Mouse (Mus musculus): Measurements from ENCODE around the gene Defb19. TPM values are rescaled to one million over a fixed set of nuclear protein-coding genes. Genes with fewer than 3 reads are reported as not detected.

Gene Defb19
- polyA plus RNA-seq, 1 experiment: not detected

DNA sequence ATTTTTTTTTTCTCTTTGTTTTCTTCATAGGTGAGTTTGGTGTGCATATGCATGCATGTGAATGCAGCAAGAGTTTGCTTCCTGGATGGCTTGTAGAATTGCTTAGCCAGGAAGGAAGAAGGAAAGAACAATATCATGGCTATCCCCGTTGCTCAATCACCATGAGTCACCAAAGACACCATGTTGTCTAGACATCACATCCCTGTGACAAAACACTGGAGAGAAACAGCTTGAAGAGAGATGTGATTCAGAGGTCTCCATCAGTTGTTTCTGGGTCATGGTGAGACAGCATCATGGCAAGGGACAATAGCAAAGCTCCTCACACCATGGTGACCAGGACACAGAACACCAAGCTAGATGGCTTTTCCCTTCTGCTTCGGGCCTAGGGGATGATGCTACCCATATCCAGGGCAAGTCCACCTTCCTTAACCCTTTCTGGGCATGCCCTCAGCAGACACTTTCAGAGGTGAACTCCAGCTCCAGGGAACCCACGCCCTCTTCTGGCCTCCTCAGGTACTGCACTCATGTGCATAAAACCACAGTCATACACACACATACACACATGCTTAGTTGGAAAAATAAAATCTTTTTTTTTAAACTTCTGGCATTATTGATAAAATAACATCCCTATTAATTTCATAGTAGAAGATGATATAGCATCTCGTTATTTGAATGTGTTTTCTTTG is 21.3 kb upstream of the Defb19 start:
- Histone ChIP-seq H3K36me3 (ENCODE audit: control insufficient read depth, insufficient read depth) (no peaks in the 10 kb centered on the region), H3K79me2 (ENCODE audit: control insufficient read depth, insufficient read depth) (no peaks in the 10 kb centered on the region), H3K79me3 (ENCODE audit: low read depth) (no peaks in the 10 kb centered on the region), H3K27me3 (ENCODE audit: control insufficient read depth, insufficient read depth, insufficient read length) (no peaks in the 10 kb centered on the region), H3ac (ENCODE audit: control insufficient read depth, insufficient read length, low read depth) (no peak overlapping the region), H3K4me3 (ENCODE audit: insufficient read depth, poor library complexity, severe bottlenecking) (no peak overlapping the region)
- TF ChIP-seq CTCF (IDR thresholded peaks at IDR 0.05; ENCODE audit: control insufficient read depth, insufficient read depth, insufficient read length): no peak
- TF ChIP-seq CEBPB (IDR thresholded peaks at IDR 0.05; ENCODE audit: low read depth): peak; percentile 84

DNA sequence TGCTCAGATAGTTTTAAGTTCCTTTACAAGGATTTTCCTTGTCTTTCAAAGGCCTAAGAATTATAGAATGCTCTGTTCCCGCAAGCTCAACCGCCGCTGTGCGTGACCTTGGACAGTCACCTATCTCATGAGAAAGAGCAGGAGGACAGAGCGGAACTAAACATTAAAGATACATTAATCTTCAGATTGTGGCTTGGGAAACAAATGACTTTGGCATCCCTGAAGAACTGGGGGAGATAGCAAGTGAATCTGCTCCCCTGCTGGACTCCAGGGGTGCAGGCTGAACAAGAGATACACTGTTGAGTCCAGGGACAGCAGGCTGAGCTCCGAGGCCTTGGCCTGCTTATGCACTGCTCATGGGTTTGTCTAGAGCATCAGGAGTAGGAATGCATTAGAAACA is 20.0 kb upstream of the Defb19 start:
- Histone ChIP-seq H3K27me3 (ENCODE audit: control insufficient read depth, insufficient read depth, insufficient read length) (no peaks in the 10 kb centered on the region), H3K79me3 (ENCODE audit: low read depth) (no peaks in the 10 kb centered on the region), H3K36me3 (ENCODE audit: control insufficient read depth, insufficient read depth) (no peaks in the 10 kb centered on the region), H3K4me3 (ENCODE audit: insufficient read depth, poor library complexity, severe bottlenecking) (no peak overlapping the region), H3K79me2 (ENCODE audit: control insufficient read depth, insufficient read depth) (no peaks in the 10 kb centered on the region), H3ac (ENCODE audit: control insufficient read depth, insufficient read length, low read depth) (no peak overlapping the region)
- no peak for TF ChIP-seq CTCF (IDR thresholded peaks at IDR 0.05; ENCODE audit: control insufficient read depth, insufficient read depth, insufficient read length)
- no peak for TF ChIP-seq MYOG (IDR thresholded peaks at IDR 0.05; ENCODE audit: control insufficient read depth, extremely low read depth, insufficient read length)
- TF ChIP-seq MYOD1 (IDR thresholded peaks at IDR 0.05; ENCODE audit: control insufficient read depth, insufficient read length, low read depth): no peak
- TF ChIP-seq FOSL1 (IDR thresholded peaks at IDR 0.05; ENCODE audit: insufficient read depth, low read length, poor library complexity, severe bottlenecking): no peak
- TF ChIP-seq MAX (IDR thresholded peaks at IDR 0.05): no peak
- no peak for TF ChIP-seq CEBPB (IDR thresholded peaks at IDR 0.05; ENCODE audit: low read depth)
- no peak for TF ChIP-seq USF1 (IDR thresholded peaks at IDR 0.05; ENCODE audit: low read depth)

DNA sequence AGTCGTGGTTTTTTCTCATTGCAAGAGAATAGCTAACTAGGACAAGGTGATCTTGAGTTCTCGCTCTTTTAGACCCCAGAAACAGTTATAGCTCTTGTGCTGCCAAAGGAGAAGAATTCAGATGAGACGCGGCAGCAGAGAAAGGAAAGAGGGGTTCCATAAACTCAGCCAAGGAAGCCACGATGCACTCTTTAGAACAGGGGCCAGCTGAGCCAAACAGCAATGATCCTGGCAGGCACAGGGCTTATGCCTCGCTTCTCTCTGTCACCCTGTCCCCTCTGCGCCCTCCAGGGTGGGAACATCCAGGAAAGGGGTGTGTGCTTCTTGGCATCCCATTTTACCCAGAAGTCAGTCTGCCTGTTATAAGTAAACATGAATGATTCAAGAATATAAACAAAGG is 19.2 kb upstream of the Defb19 start, which contains the start of gene Defb45:
TSS of gene Defb45 (minus strand) at position 101 of the 400 bp plus-strand sequence.
- no peaks in the 10 kb centered on the region for H3K36me3 ChIP-seq (ENCODE audit: control insufficient read depth, insufficient read depth)
- no peak within 1 kb of the TSS for H3K4me3 ChIP-seq (ENCODE audit: insufficient read depth, poor library complexity, severe bottlenecking)
- TF ChIP-seq CEBPB (IDR thresholded peaks at IDR 0.05; ENCODE audit: low read depth) (no peak), MAX (IDR thresholded peaks at IDR 0.05) (no peak), MYOD1 (IDR thresholded peaks at IDR 0.05; ENCODE audit: control insufficient read depth, insufficient read length, low read depth) (no peak), FOSL1 (IDR thresholded peaks at IDR 0.05; ENCODE audit: insufficient read depth, low read length, poor library complexity, severe bottlenecking) (no peak), USF1 (IDR thresholded peaks at IDR 0.05; ENCODE audit: low read depth) (no peak), MYOG (IDR thresholded peaks at IDR 0.05; ENCODE audit: control insufficient read depth, extremely low read depth, insufficient read length) (no peak), CTCF (IDR thresholded peaks at IDR 0.05; ENCODE audit: control insufficient read depth, insufficient read depth, insufficient read length) (no peak)
- H3K79me2 ChIP-seq (ENCODE audit: control insufficient read depth, insufficient read depth): no peaks in the 10 kb centered on the region
- no peaks in the 10 kb centered on the region for H3K27me3 ChIP-seq (ENCODE audit: control insufficient read depth, insufficient read depth, insufficient read length)
- H3ac ChIP-seq (ENCODE audit: control insufficient read depth, insufficient read length, low read depth): no peak within 1 kb of the TSS
- H3K79me3 ChIP-seq (ENCODE audit: low read depth): no peaks in the 10 kb centered on the region

DNA sequence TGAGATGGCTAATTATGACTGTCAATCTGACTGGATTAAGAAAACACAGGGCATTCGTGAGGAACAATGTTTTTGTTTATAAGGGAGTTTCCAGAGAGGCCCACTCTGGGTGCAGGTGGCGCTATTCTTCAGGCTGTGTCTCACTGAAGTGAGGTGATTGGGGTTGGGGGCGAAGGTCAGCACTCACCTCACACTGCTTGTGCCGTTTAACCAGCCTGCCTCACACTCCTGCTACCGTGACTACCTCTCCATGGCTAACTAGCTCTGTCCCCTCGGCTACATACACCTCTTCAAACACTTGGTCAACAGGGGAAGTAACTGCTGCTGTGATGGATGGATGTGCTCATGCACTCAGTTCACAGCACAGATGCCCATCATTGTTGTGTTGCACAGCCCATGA is 8.9 kb upstream of the Defb19 start:
- TF ChIP-seq CEBPB (IDR thresholded peaks at IDR 0.05; ENCODE audit: low read depth) (no peak), USF1 (IDR thresholded peaks at IDR 0.05; ENCODE audit: low read depth) (no peak), FOSL1 (IDR thresholded peaks at IDR 0.05; ENCODE audit: insufficient read depth, low read length, poor library complexity, severe bottlenecking) (no peak), MAX (IDR thresholded peaks at IDR 0.05) (no peak), CTCF (IDR thresholded peaks at IDR 0.05; ENCODE audit: control insufficient read depth, insufficient read depth, insufficient read length) (no peak), MYOG (IDR thresholded peaks at IDR 0.05; ENCODE audit: control insufficient read depth, extremely low read depth, insufficient read length) (no peak), MYOD1 (IDR thresholded peaks at IDR 0.05; ENCODE audit: control insufficient read depth, insufficient read length, low read depth) (no peak)
- no peak overlapping the region for H3K4me3 ChIP-seq (ENCODE audit: insufficient read depth, poor library complexity, severe bottlenecking)
- no peak overlapping the region for H3ac ChIP-seq (ENCODE audit: control insufficient read depth, insufficient read length, low read depth)
- H3K36me3 ChIP-seq (ENCODE audit: control insufficient read depth, insufficient read depth): no peaks in the 10 kb centered on the region
- H3K79me3 ChIP-seq (ENCODE audit: low read depth): no peaks in the 10 kb centered on the region
- peaks cover under 1% of the 10 kb centered on the region for H3K27me3 ChIP-seq (ENCODE audit: control insufficient read depth, insufficient read depth, insufficient read length)
- no peaks in the 10 kb centered on the region for H3K79me2 ChIP-seq (ENCODE audit: control insufficient read depth, insufficient read depth)

DNA sequence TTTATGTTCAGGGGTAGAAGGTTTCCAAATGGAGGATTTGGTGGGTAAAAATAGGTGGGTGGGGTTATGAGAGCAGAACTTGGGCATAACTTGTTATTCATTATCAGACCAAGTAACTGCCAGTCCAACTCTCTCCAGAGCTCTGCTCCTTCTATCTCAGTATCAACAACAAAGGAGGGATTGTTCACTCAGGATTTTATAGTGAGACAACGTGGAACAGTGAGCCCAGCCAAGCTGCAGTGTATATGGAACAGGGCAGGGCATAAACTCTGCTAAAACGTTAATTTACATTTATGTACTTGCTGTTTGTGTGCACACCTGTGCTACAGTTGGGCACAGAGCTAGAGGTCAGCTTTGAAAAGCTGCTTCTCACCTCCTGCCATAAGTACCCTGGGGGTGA is 8.3 kb upstream of the Defb19 start:
- H3ac ChIP-seq (ENCODE audit: control insufficient read depth, insufficient read length, low read depth): no peak overlapping the region
- H3K79me2 ChIP-seq (ENCODE audit: control insufficient read depth, insufficient read depth): no peaks in the 10 kb centered on the region
- peaks cover 6% of the 10 kb centered on the region for H3K27me3 ChIP-seq (ENCODE audit: control insufficient read depth, insufficient read depth, insufficient read length)
- TF ChIP-seq CEBPB (IDR thresholded peaks at IDR 0.05; ENCODE audit: low read depth) (no peak), MYOG (IDR thresholded peaks at IDR 0.05; ENCODE audit: control insufficient read depth, extremely low read depth, insufficient read length) (no peak), USF1 (IDR thresholded peaks at IDR 0.05; ENCODE audit: low read depth) (no peak), MAX (IDR thresholded peaks at IDR 0.05) (no peak), CTCF (IDR thresholded peaks at IDR 0.05; ENCODE audit: control insufficient read depth, insufficient read depth, insufficient read length) (no peak), MYOD1 (IDR thresholded peaks at IDR 0.05; ENCODE audit: control insufficient read depth, insufficient read length, low read depth) (no peak), FOSL1 (IDR thresholded peaks at IDR 0.05; ENCODE audit: insufficient read depth, low read length, poor library complexity, severe bottlenecking) (no peak)
- H3K36me3 ChIP-seq (ENCODE audit: control insufficient read depth, insufficient read depth): no peaks in the 10 kb centered on the region
- no peak overlapping the region for H3K4me3 ChIP-seq (ENCODE audit: insufficient read depth, poor library complexity, severe bottlenecking)
- H3K79me3 ChIP-seq (ENCODE audit: low read depth): no peaks in the 10 kb centered on the region

All from C2C12 (cell line).